Mouse (Mus musculus) midbrain, embryonic 14.5 days (tissue): ENCODE results near the gene Creld1. TPM values are rescaled to one million over a fixed set of nuclear protein-coding genes. Genes with fewer than 3 reads are reported as not detected.

Experiments
- ATAC-seq: fragments of 200-750 bp; cut with Nextera tagmentation; 2 replicates; pipeline ENCODE4 v1.8.0; 2017; ENCODE audit warnings: moderate number of reproducible peaks, moderate library complexity; ENCODE audit not compliant: low FRiP score, low TSS enrichment
- DNase-seq: peaks from one replicate; pipeline ENCODE4 v3.0.0-alpha.2; 2015
- H3K27ac ChIP-seq: fragments of 300-500 bp; sonication (generic); replicated peaks from 2 replicates; pipeline ENCODE4 v1.5.1; 2014; ENCODE audit warnings: mild to moderate bottlenecking, low read depth, low read length, moderate library complexity
- H3K27me3 ChIP-seq: fragments of 300-500 bp; sonication (generic); 2 replicates; pipeline ENCODE4 v1.6.1; 2014; ENCODE audit warnings: low read length, control low read depth, mixed read lengths; ENCODE audit not compliant: control insufficient read depth, insufficient read depth
- H3K36me3 ChIP-seq: fragments of 300-500 bp; sonication (generic); 2 replicates; pipeline ENCODE4 v1.6.1; 2014; ENCODE audit warnings: low read length, control low read depth; ENCODE audit not compliant: control insufficient read depth, insufficient read depth
- H3K4me1 ChIP-seq: fragments of 300-500 bp; sonication (generic); 2 replicates; pipeline ENCODE4 v1.6.1; 2014; ENCODE audit warnings: mild to moderate bottlenecking, antibody characterized with exemption, low read length, control low read depth; ENCODE audit not compliant: control insufficient read depth, insufficient read depth
- H3K4me2 ChIP-seq: fragments of 300-500 bp; sonication (generic); 2 replicates; pipeline ENCODE4 v1.6.1; 2014; ENCODE audit warnings: mild to moderate bottlenecking, low read length, moderate library complexity
- H3K4me3 ChIP-seq: fragments of 300-500 bp; sonication (generic); replicated peaks from 2 replicates; pipeline ENCODE4 v1.5.1; 2014; ENCODE audit warnings: low read depth, low read length
- H3K9ac ChIP-seq: fragments of 300-500 bp; sonication (generic); replicated peaks from 2 replicates; pipeline ENCODE4 v1.6.1; 2014; ENCODE audit warnings: mild to moderate bottlenecking, low read length, moderate library complexity
- H3K9me3 ChIP-seq: fragments of 300-500 bp; sonication (generic); 2 replicates; pipeline ENCODE4 v1.6.1; 2016; ENCODE audit warnings: low read length, control low read depth, mixed read lengths; ENCODE audit not compliant: control insufficient read depth
- WGBS: fragments of 180-500 bp; shearing (Covaris S2); extraction: QIAGEN DNeasy Blood & Tissue Kit; methylation state at CpG from one replicate; pipeline ENCODE4 v1.1.7; 2014; 5-methylcytosine and 5-hydroxymethylcytosine counted together
- microRNA-seq: library from miRNA; unstranded; fragments of <30 nt; microRNA quantifications from one replicate; pipeline ENCODE4, GENCODE M21; 2016
- polyA plus RNA-seq: library from polyadenylated mRNA; unstranded; fragments of >200 nt; fragmentation: Nextera tagmentation; extraction: Ambion mirVana; gene quantifications from 2 replicates; pipeline ENCODE4 v1.2.1, GENCODE M21; 2014

Gene Creld1
- polyA plus RNA-seq, 1 experiment from 2014 or later = 51.1 TPM

DNA sequence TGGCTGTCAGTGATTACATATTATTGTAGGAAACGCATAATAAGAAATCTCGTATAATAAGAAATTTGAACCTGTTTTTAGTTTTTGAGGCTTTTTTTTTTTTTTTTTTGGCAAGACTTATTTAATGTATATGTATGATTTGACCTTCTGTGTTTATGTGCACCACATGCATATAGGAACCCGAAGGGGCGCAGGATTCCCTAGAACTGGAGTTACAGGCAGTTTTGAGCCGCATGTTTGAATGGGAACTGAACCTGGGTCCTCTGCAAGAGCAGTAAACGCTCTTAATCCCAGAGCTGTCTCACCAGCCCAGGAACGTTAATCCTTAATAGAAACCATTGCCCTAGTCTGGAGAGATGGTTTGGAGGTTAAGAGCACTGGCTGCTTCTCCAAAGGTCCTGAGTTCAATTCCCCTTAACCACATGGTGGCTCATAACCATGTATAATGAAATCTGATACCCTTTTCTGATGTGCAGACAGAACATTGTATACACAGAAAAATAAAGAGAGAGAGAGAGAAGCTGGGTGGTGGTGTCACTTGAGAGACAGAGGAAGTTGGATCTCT, 48.8 kb downstream of the Creld1 start:
- ATAC-seq (no peak), DNase-seq (no peak)
- H3K4me1 ChIP-seq = peaks cover 10% of the 10 kb centered on the region; the same call in 1 of the 2 replicates
- peak overlapping the region; percentile 90 for H3K4me3 ChIP-seq
- no peak overlapping the region for H3K27ac ChIP-seq
- H3K27me3 ChIP-seq = no peaks in the 10 kb centered on the region
- peak overlapping the region; percentile 80; the same call in 1 of the 2 replicates for H3K9ac ChIP-seq
- WGBS = 6% methylated on average over 7 of the region's 7 CpGs
- H3K4me2 ChIP-seq = peak overlapping the region; percentile 72
- H3K36me3 ChIP-seq = 0 out of 2 replicates have a peak, but pooled peaks cover 3% of the 10 kb centered on the region
- no peaks in the 10 kb centered on the region for H3K9me3 ChIP-seq

DNA sequence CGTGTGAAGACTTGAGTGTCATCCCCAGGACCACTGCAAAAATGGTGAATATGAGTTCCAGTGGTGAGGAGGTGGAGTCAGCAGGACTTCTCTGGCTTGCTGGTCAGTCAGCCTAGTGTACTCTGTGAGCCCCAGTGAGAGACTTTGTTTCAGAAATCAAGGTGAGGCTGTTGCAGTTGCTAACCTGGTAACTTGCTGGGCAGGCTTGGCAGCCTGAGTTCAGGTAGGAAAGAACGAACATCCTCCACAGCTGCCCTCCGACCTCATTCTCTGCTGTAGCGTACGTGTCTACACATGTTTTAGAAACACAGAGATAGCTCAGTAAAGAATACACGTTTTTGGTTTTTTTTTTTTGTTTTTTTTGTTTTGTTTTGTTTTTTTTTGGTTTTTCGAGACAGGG, 51.8 kb downstream of the Creld1 start:
- Histone ChIP-seq H3K4me1 (peaks cover 8% of the 10 kb centered on the region; the same call in 1 of the 2 replicates), H3K36me3 (no peaks in the 10 kb centered on the region), H3K4me3 (no peak overlapping the region), H3K9me3 (no peaks in the 10 kb centered on the region), H3K4me2 (no peak overlapping the region), H3K9ac (no peak overlapping the region), H3K27ac (no peak overlapping the region), H3K27me3 (no peaks in the 10 kb centered on the region)
- DNase-seq = no peak
- 90% methylated on average over 7 of the region's 7 CpGs for WGBS
- no peak for ATAC-seq

DNA sequence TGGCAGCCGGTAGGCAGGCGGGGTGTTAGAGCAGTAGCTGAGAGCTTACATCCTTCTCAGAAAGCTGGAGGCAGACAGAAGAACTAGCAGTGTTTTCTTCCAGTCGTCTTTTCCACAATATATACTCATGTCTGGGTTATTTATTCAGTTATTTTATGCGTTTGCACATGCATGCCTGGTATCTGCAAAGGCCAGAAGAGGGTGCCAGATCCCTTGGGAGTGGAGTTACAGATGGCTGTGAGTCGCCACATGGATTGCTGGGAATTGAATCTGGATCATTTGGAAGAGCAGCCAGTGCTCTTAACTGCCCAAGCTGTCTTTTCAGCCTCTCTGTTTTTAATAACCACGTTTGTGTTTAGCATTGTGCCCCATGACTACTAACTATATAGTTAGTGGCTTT, 58.5 kb downstream of the Creld1 start:
- Histone ChIP-seq H3K27ac (no peak overlapping the region), H3K9ac (no peak overlapping the region), H3K36me3 (no peaks in the 10 kb centered on the region), H3K4me3 (no peak overlapping the region), H3K9me3 (no peaks in the 10 kb centered on the region), H3K27me3 (no peaks in the 10 kb centered on the region), H3K4me2 (no peak overlapping the region), H3K4me1 (no peaks in the 10 kb centered on the region)
- 89% methylated on average over 6 of the region's 6 CpGs for WGBS
- DNase-seq = no peak
- no peak for ATAC-seq

Small RNA genes within 50 kb of the gene (microRNA-seq; reads per million reads assigned to microRNA genes)
- not detected for gene Gm23365

Other genes starting within 250 kb of the Creld1 start
- 38.6 and 40.4 TPM in 2 replicates for gene Mtmr14, start 245.5 kb upstream of the Creld1 start, polyA plus RNA-seq
- gene Cpne9, start 201.0 kb upstream of the Creld1 start, polyA plus RNA-seq = 4.7 and 5.5 TPM in 2 replicates
- 15.6 and 22.8 TPM in 2 replicates for gene Brpf1, start 176.2 kb upstream of the Creld1 start, polyA plus RNA-seq
- 9.2 and 9.8 TPM in 2 replicates for gene Ogg1, start 156.3 kb upstream of the Creld1 start, polyA plus RNA-seq
- 101 and 108 TPM in 2 replicates for gene Camk1, start 139.3 kb upstream of the Creld1 start, polyA plus RNA-seq
- 72.2 and 81.9 TPM in 2 replicates for gene Tada3, start 105.4 kb upstream of the Creld1 start, polyA plus RNA-seq
- gene Arpc4, start 105.2 kb upstream of the Creld1 start, polyA plus RNA-seq = 234 and 394 TPM in 2 replicates
- 7.3 and 7.8 TPM in 2 replicates for gene Ttll3, start 94.0 kb upstream of the Creld1 start, polyA plus RNA-seq
- 20.7 and 24.6 TPM in 2 replicates for gene Rpusd3, start 64.0 kb upstream of the Creld1 start, polyA plus RNA-seq
- gene Cidec, start 47.5 kb upstream of the Creld1 start, polyA plus RNA-seq = not detected in 2 replicates
- 86.1 and 96.9 TPM in 2 replicates for gene Jagn1, start 40.7 kb upstream of the Creld1 start, polyA plus RNA-seq
- gene Il17re, start 24.8 kb upstream of the Creld1 start, polyA plus RNA-seq = 0.09 TPM in 1 of 2 replicates, not detected in the other
- gene Il17rc, start 11.9 kb upstream of the Creld1 start, polyA plus RNA-seq = 0.77 and 0.93 TPM in 2 replicates
- gene Prrt3, start 18.6 kb downstream of the Creld1 start, polyA plus RNA-seq = 8.2 and 10.6 TPM in 2 replicates
- gene Emc3, start 48.4 kb downstream of the Creld1 start, polyA plus RNA-seq = 91.9 and 100 TPM in 2 replicates
- 2.1 and 3.7 TPM in 2 replicates for gene Fancd2, start 48.4 kb downstream of the Creld1 start, polyA plus RNA-seq
- gene Fancd2os, start 117.4 kb downstream of the Creld1 start, polyA plus RNA-seq = not detected in 2 replicates
- 258 and 280 TPM in 2 replicates for gene Brk1, start 121.5 kb downstream of the Creld1 start, polyA plus RNA-seq
- gene Vhl, start 140.7 kb downstream of the Creld1 start, polyA plus RNA-seq = 74.8 and 85.2 TPM in 2 replicates
- gene Irak2, start 155.2 kb downstream of the Creld1 start, polyA plus RNA-seq = 0.42 and 1.0 TPM in 2 replicates
- 2.1 and 3.3 TPM in 2 replicates for gene Tatdn2, start 213.8 kb downstream of the Creld1 start, polyA plus RNA-seq
- gene Ghrl, start 236.6 kb downstream of the Creld1 start, polyA plus RNA-seq = 0.42 and 0.63 TPM in 2 replicates